Mouse (Mus musculus) embryonic fibroblast, embryonic 13.5 days (primary cell): ENCODE results near the gene Hist1h4j.

ENCODE experiments used
- CTCF ChIP-seq: IDR thresholded peaks from 2 replicates; pipeline ENCODE4 v1.5.1; 2011; ENCODE audit warnings: mild to moderate bottlenecking, control low read depth, low read length, moderate library complexity, borderline replicate concordance; ENCODE audit not compliant: insufficient read depth
- POLR2A ChIP-seq: IDR thresholded peaks from 2 replicates; pipeline ENCODE4 v1.6.1; 2011; ENCODE audit warnings: low read depth, mild to moderate bottlenecking, control low read depth, low read length, moderate library complexity

- TF ChIP-seq POLR2A (no peak), CTCF (no peak)
Observed at GRCm38 (mm10) chr13:21781021-21781555, 46.2 kb downstream of the Hist1h4j start.
